Mouse (Mus musculus) adrenal gland, postnatal 36 days (tissue): ENCODE results near the gene Syt3. TPM values are rescaled to one million over a fixed set of nuclear protein-coding genes. Genes with fewer than 3 reads are reported as not detected.

Experiments used
- DNase-seq, 2 experiments: peaks; one replicate each; pipeline ENCODE4 v3.0.0; 2021; ENCODE audit warnings: mixed read lengths in 1 of 2
- total RNA-seq, 2 experiments: library from RNA; stranded (reverse); gene quantifications; 2 replicates each; pipeline ENCODE4 v1.2.3; 2021

Gene Syt3
- total RNA-seq, 2 experiments from 2014 or later: 3.0 to 4.7 TPM

- no peak for DNase-seq
These were observed 61.1 kb downstream of the Syt3 start for GRCm38 (mm10) chr7:44444886-44445527.

GRCm38 (mm10) chr7:44445528-44445923 lies 61.6 kb downstream of the Syt3 start:
- DNase-seq: no peak

GRCm38 (mm10) chr7:44446070-44446855 lies 62.4 kb downstream of the Syt3 start:
- no peak for DNase-seq

Other genes with a start within 250 kb of the Syt3 start
- not detected for gene Klk1b16, start 247.3 kb upstream of the Syt3 start, total RNA-seq
- not detected for gene Klk1b24, start 195.9 kb upstream of the Syt3 start, total RNA-seq
- gene Klk1b3, start 185.9 kb upstream of the Syt3 start, total RNA-seq: not detected
- not detected for gene Klk1b4, start 176.7 kb upstream of the Syt3 start, total RNA-seq
- gene Klk1b5, start 168.2 kb upstream of the Syt3 start, total RNA-seq: not detected
- gene Klk1, start 158.7 kb upstream of the Syt3 start, total RNA-seq: not detected
- gene Gm36864, start 147.9 kb upstream of the Syt3 start, total RNA-seq: not detected
- gene 1700028J19Rik, start 137.4 kb upstream of the Syt3 start, total RNA-seq: under 1 TPM; 0.43 to 0.63 TPM
- 100 to 1,000 TPM in 1 of 2 experiments, 10 to 100 TPM in 1; 99.6 to 120 TPM for gene 2410002F23Rik, start 137.4 kb upstream of the Syt3 start, total RNA-seq
- not detected for gene Acp4, start 126.7 kb upstream of the Syt3 start, total RNA-seq
- gene Gm15517, start 122.7 kb upstream of the Syt3 start, total RNA-seq: not detected
- gene Clec11a, start 77.2 kb upstream of the Syt3 start, total RNA-seq: 1 to 10 TPM; 4.1 TPM
- 1 to 10 TPM; 5.2 to 6.7 TPM for gene Shank1, start 73.8 kb upstream of the Syt3 start, total RNA-seq
- under 1 TPM; 0.63 to 0.99 TPM for gene 1700008O03Rik, start 1.7 kb downstream of the Syt3 start, total RNA-seq
- gene Lrrc4b, start 44.9 kb downstream of the Syt3 start, total RNA-seq: 1 to 10 TPM; 3.9 to 4.9 TPM
- gene Aspdh, start 81.3 kb downstream of the Syt3 start, total RNA-seq: under 1 TPM in 1 of 2 experiments, not detected in 1; 0.63 TPM
- gene Josd2, start 83.9 kb downstream of the Syt3 start, total RNA-seq: 10 to 100 TPM; 53.9 to 61.0 TPM
- gene Emc10, start 112.4 kb downstream of the Syt3 start, total RNA-seq: 10 to 100 TPM; 91.2 to 99.2 TPM
- 1 to 10 TPM; 8.5 to 9.5 TPM for gene Fam71e1, start 112.5 kb downstream of the Syt3 start, total RNA-seq
- gene Mybpc2, start 140.6 kb downstream of the Syt3 start, total RNA-seq: not detected
- under 1 TPM; 0.30 to 0.49 TPM for gene Spib, start 148.0 kb downstream of the Syt3 start, total RNA-seq
- gene Pold1, start 164.7 kb downstream of the Syt3 start, total RNA-seq: 10 to 100 TPM; 12.6 to 17.0 TPM
- gene Nr1h2, start 169.8 kb downstream of the Syt3 start, total RNA-seq: 100 to 1,000 TPM in 1 of 2 experiments, 10 to 100 TPM in 1; 98.5 to 113 TPM
- under 1 TPM; 0.40 to 0.89 TPM for gene Napsa, start 188.3 kb downstream of the Syt3 start, total RNA-seq
- 1 to 10 TPM; 2.6 to 3.9 TPM for gene Kcnc3, start 206.6 kb downstream of the Syt3 start, total RNA-seq